Mouse (Mus musculus): ENCODE measurements around the gene Hspb9.

Gene Hspb9

DNA sequence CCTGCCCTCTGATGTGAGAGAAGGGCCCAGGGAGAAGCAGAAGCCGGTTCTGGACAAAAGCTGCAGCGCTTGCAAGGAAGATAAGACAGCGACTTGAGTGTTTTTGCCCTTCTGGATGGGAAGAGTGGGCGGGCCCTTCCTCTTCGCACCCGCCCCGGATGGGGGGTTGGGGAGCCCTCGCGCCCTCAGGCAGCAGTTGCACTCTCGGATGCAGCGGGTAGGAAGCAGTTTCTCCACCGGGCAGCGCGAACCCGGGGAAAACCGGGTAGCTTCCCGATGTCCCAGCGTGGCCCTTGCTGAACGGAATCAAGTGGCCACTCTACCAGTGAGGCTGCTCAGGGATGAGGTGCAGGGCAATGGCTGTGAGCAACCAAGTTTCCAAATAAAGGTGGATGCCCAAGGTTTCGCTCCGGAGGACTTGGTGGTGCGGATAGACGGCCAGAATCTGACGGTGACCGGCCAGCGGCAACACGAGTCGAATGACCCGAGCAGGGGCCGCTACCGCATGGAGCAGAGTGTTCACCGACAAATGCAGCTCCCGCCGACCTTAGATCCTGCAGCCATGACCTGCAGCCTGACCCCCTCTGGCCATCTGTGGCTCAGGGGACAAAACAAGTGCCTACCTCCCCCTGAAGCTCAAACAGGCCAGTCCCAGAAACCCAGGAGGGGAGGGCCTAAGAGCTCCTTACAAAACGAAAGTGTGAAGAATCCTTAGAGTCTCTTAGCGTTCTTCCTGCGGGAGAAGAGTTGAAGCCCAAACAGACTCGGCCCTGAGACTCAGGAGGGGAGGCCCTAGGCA, at the start of gene Hspb9:
Gene Hspb9 (plus strand): TSS at position 116 of the 799 bp plus-strand sequence.
- no peak for DNase-seq

GRCm38 (mm10) chr11:100671049-100671448, 42.6 kb upstream of the Hspb9 start:
- DNase-seq = no peak

GRCm38 (mm10) chr11:100671956-100672355, 41.7 kb upstream of the Hspb9 start:
- DNase-seq = peak; percentile 59 to 63

DNA sequence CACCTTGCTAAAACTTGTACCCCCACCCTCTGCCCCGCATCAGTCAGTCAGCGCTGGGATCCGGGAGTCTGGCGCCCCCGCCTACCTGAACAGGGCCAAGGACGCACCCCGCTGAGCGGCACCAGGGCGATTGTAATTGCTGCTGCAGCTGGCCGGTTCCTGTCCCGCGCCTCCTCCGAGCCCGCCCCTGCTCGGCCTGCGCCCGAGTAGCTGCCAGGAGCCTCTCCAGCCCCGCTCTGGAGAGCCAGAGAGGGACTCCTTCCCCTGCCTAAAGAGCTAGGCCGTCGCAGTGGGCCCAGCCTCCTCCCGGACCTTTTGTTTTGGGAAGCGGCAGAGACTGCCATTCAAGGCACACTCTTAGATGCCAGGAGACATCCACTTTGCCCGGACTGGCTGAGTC, 40.5 kb upstream of the Hspb9 start:
- DNase-seq = peak; percentile 39 to 63

DNA sequence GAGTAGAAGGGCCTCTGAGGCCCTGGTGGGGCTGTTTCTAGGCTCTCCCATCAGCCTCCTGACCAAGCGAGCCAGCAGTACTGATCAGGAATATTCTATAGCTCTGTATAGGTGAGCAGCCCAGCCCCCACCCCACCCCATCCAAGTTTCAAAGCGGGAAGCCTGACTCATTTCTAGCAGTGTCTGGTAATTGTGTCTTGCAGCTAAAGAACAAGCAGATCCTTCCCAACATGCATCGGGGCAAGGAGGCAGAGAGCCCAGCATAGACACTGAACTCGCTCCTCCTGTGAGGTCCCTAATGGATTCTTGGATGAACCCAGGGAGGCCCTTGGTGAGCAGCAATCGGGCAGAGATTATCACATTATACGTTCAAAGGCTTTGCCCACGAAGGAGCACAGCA, 35.8 kb upstream of the Hspb9 start:
- no peak for DNase-seq

DNA sequence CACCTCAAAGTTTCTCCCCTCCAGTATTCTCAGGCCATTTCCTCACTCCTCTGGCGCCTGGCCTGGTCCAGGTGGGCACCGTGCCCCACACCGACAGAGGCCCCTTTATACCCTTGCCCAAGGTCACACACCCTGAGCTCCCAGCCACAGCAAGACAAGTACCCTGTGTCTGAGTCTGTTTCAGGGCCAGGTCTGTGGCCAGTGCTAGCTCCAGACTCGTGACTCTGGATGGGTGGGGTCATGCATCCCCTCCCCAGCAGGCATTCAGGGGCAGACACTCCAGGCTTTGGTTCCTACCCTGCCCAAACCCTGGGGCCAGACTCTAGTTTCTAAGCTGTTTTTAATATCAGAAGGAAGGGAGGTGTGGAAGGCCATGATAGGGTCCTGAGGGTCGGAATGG, 31.8 kb upstream of the Hspb9 start:
- DNase-seq = no peak

DNA sequence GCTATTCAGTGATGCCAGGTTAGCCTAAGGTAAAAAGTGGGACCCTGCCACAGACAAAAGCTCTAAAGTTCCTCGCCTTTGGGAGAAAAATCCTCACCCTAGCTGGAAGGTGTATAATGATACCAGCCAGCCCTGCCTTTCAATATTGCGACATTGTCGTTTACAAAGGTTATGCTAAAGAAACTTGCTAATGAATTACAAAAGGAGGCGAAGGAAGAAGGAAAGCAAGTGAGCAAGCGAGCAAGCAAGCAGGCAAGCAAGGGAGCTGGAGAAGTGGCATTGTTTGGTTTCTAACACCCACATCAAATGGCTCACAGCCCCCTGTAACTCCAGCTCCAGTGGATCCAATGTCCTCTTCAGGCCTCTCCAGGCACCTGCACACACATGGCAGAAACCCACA, 31.1 kb upstream of the Hspb9 start:
- DNase-seq = no peak

DNA sequence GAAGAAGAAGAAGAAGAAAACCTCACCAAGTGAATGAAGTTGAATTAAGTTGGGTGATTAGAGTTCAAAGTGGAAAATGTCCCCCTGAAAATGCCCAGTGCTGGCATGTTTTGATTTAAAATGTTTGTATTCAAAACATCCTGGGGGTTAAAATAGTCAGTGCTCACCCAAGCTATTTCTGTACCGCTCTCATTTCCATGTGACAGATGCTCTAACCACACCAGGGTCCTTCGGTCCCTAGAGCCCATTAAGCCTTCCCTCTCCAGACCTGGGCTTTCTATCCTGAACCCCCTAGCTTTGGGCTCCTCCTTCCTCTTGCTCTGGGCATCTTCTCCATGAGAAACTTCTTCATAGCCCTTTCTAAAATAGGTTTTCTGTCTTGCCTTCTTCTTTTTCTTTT, 29.6 kb upstream of the Hspb9 start:
- DNase-seq = no peak

GRCm38 (mm10) chr11:100685371-100685770, 28.3 kb upstream of the Hspb9 start:
- DNase-seq = no peak

GRCm38 (mm10) chr11:100687265-100687664, 26.4 kb upstream of the Hspb9 start:
- DNase-seq = no peak

DNA sequence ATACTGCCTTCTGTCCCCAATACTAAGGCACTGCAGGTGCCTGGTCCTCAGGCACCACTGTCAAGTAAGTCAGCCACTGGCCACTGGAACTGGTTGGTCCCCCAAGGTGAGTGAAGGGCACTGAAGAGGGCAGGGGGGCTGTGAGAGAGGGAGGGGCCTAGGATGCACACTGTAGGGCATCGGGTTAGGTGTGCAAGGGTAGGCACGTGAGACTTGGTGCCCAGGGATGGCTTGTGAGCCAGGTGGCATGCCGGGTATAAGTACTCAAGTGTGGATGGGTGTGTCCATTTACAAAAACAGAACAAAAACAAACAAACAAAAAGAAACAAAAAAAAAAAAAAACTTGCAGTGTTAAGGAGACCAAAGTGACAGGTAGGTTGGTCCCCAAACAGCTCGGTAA, 25.2 kb upstream of the Hspb9 start:
- no peak for DNase-seq

DNA sequence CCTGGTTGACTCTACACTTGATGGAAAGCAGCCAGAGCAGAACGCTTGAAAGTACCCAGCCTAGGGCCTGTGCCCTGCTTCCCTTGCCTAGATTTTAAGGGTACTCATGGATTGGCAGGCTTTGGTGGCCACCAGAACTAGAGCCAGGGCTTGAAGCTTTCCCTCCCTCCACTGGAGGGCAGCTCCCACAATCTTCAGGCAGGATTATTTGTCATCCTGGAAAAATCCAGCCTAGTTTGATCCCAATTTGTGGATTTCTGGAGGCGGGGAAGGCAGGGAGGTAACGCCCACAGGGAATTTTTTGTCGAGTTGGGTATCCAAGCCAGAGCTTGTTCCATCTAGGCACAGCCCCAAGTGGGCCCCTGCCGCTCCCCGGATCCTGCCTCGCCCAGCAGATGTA, 23.3 kb upstream of the Hspb9 start:
- DNase-seq = no peak

DNA sequence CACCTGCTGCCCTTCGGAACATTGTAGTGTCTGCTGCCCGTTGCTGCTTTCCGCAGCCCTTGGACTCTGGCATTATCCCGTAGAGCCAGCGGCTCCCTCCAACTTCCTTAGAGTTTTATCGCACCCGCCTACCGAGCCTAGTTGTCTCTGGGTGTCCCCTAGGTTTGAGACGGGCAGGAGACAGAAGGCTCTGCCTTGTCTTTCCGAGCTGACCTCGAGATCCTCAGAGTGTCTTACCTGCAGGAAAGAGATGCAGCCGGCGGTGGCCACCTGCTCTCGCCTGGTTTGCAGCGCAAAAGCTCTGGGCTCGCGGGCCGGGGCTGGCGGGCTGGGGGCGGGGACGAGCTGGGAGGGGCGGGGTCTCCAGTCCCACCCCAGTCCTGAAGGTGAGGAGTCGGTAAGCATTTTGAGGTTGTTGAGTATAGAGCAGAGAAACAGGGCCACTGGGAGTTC, 21.5 kb upstream of the Hspb9 start, which contains the start of gene Zfp385c:
Gene Zfp385c (minus strand): TSS at position 292 of the 453 bp plus-strand sequence.
- DNase-seq = no peak

GRCm38 (mm10) chr11:100693154-100693553, 20.5 kb upstream of the Hspb9 start:
- no peak for DNase-seq

DNA sequence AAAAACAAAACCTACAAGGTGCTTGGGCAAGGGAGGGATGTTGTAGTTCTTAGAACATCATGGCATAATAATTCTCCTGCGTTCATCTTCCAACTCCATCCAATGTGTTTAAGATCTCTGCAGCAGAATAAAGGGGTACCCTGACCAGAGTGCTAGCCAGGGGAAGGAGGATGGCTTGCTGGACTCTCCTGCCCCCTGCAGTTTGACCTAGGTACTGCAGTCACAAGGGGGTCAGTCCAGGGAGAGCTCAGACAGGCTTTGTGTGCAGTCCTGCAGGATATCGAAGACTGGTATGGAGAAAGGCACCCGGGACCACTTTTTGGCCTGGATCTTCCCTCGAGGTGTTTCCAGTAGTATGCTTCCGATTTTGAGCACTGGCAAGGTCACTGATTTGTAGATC, 18.7 kb upstream of the Hspb9 start:
- peak; percentile 94 to 96 for DNase-seq

DNA sequence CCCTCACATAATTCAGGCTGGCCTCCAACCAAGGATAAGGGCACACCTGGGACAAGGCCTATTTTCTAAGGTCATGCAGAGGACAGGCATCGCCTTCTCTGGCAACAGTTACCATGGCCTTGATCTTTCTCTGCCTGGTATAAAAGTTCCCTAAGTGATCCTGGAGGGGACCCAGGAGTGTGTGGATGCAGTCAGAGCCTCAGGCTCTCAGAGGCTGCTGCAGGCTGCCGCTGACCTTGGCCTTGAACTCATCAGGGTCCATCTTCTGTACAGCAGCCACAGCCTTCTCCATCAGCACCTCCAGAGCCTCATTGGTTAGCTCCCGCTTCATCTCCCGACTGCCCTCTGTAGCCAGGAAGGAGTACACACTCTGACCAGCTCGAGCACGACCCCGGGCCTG, 15.7 kb upstream of the Hspb9 start:
- DNase-seq = no peak

GRCm38 (mm10) chr11:100700710-100701109, 12.9 kb upstream of the Hspb9 start:
- no peak for DNase-seq

DNA sequence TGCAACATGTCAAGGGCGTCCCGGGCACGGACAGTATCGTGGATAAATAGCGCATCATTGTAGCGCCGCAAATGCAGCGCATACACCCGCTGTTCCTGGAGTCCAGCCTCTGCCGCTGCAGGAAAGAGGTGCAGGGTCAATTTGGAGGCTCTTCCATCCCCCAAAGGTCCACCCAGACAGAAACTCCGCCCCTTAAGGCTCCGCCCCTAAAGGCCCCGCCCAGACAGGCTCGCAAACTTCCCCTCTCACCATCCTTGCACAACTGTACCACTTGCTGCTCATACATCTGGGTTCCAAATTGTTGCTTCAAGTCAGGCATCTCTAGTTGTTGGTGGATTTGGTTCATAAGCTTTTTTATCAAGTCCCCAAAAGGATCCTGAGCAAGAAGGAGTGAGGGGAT, 12.3 kb upstream of the Hspb9 start:
- no peak for DNase-seq

GRCm38 (mm10) chr11:100702081-100702851, 11.4 kb upstream of the Hspb9 start:
- peak; percentile 80 to 81 for DNase-seq

DNA sequence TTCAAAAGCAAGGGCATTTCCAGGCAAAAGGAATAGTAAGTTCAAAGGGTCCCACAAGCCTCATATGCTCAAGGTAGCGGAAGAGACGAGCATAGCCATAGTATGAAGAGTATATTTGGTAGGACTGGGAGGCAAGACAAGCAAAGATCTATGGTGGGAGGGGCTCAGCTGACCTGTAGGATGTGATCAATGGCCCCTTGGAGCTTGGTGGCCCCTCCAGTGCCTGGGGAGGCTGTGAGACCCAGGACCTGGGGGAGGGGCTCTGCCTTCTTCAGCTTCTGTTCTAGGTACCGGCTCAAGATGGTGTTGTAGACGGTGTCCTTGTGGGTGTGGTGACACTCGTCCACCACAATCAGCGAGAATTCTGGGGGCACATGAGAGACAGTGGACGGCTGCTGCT, 10.7 kb upstream of the Hspb9 start:
- DNase-seq = no peak

DNA sequence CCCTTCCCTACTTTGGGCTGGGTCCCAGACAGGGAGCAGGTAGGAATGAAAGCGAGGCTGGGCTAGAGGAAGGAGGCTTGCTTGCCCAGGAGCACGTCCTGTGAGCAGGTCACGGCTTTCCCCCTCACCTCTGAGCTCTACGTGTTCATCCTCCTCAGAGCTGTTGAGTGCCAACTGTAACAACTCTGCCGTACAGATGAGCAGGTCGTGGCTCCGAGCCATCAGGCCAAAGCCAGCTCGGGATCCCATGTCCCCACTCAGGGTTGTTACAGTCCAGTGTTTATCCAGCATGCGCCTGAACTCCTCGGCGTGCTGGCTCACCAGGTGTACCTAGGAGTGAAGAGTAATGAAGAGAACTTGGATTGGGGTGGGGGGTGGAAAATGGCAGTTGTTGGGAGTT, 10.3 kb upstream of the Hspb9 start:
- DNase-seq = no peak

DNA sequence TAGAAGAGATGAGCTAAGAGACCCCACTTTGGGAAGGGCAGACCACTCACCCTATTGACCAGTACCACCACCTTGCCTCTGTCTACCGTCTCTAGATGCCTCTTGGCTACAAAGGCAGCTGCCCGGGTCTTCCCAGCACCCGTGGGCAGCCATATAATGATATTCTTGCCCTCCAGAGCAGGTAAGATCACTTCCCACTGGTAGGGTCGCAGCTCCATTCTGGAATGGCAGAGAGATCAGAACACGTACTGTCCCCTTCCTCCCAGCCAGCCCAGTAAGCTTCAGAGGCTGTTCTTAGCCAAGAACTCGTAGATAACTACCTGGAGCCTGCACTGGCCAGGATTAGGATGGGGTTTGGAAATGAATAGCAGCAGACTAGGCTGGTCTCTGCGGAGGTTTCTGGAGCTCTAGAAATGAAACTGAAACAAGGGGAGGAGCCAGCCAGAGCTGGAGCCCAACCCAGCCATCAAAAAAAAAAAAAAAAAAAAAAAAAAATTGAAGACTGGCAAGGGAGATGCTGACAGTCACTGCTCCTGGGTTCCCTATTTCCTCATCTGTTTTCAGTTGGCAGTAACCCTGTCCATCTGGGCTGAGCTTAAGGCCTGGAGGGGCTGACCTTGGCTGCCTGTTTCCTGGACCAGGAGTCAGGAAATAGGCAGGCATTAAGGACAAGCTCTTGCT, 9.7 kb upstream of the Hspb9 start, which contains the start of gene Dhx58:
Gene Dhx58 (minus strand): TSS at position 421 of the 681 bp plus-strand sequence.
- no peak for DNase-seq

DNA sequence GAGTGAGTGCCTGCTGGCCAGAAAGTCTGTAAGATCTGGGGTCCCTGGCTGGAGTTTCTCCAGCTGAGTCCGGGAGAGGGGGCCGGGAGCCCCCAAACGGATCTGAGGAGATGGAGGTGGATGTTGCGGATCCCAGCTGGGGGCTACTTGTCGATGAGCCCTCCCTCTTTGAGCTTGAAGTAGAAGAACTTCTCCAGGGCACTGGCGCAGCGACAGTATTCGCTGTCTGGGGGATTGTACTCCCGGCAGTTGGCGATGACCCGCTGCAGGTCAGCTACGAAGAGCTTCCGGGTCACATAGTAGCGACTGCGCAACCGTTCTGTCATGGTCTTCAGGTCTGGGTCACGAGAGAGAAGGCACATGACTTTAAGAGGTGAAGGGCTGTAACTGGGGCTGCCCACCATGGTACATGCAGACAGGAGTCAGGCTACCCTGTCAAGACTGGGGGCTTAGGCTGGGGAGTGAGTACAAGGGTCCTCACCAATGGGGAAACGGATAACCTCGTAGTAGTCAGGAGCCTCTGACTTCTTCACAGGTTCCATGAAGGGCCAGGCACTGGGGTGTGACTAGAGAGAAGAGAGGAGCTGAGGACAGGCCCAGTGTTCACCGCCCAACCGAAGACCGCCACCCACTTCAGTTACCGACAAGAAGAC, 8.4 kb upstream of the Hspb9 start:
- no peak for DNase-seq
